Mouse (Mus musculus): ENCODE results near the gene Sult1a1. TPM values are rescaled to one million over a fixed set of nuclear protein-coding genes. Genes with fewer than 3 reads are reported as not detected.

Gene Sult1a1
- total RNA-seq, 2 experiments from 2014 or later = 10.8 to 13.6 TPM

DNA sequence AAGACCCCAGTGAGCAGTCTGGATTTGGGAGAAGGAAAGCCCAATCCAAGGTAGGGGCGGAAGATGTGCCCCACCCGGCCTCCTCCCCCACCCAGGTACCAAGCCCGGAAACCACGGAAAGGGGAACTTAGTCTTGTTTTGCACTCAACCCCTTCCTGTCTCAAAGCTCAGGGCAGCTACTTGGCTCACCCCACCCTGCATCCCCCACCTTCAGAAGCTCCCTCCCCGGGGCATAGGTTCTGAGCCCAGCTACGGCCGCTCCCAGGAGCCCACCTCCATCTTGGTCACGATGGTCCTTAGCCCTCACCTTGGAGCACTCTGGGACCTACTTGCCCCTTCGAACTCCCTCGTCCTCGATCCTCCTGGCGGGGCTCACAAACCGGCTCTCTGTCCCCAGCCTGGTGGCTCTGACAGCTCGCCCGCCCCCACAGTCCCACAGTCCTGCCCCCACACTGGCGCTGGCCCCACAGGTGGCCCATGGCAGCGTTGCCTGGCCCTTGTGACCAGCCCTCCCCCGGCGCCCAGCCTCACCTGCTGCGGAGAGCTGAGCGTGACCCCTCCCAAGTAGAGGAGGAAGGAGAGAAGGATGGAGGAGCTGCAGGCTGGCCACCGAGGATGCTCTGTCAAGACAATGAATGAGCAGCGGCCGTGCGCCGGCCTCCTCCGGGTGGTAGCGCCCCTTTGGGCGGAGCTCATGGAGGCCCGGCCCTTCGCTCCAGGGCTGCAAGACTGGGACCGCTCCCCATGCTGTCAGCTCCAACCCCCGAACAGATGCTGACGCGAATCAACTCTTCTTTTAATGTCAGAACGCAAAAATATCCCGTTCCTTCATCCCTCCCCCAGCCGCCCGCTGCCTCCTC is 28.1 kb upstream of the Sult1a1 start:
- DNase-seq (ENCODE audit: extremely low spot score in 1 of 2, low spot score in 2 of 2) = peak; percentile 89 to 91
- Histone ChIP-seq H3K4me3 (peak overlapping the region; percentile 58), H3K27ac (peak overlapping the region; percentile 90)
- intact Hi-C loops (cut with DNase I) = loop anchor here (5.0 kb wide), 4 partner anchors 38 to 93 kb away; partner anchors contain the start of genes Fam57b and Ypel3
- TF ChIP-seq CTCF (IDR thresholded peaks at IDR 0.05) = 0 out of 2 replicates have a peak, but pooled peaks have one; percentile 3

DNA sequence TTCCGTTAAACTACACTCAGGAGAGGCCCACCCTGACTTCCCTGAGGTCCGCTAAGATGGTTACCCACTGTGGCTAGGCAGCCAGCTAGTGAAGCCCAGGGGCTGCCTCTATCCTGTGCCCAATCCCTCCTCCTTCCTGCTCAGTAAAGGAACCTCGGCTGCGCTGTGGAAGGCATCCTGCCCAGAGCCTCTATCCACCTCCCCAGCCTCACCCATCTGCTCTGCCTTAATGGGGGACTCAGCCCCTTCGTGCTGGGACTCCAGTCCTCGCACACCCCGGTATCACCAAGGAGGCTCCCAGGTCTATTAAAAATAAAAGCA is 27.5 kb upstream of the Sult1a1 start:
- intact Hi-C loops (cut with DNase I) = loop anchor here (5.0 kb wide), 4 partner anchors 39 to 94 kb away; partner anchors contain the start of genes Fam57b and Ypel3
- TF ChIP-seq CTCF (IDR thresholded peaks at IDR 0.05) = no peak
- Histone ChIP-seq H3K4me3 (peak overlapping the region; percentile 58), H3K27ac (peak overlapping the region; percentile 90)
- DNase-seq (ENCODE audit: extremely low spot score in 1 of 2, low spot score in 2 of 2) = no peak

DNA sequence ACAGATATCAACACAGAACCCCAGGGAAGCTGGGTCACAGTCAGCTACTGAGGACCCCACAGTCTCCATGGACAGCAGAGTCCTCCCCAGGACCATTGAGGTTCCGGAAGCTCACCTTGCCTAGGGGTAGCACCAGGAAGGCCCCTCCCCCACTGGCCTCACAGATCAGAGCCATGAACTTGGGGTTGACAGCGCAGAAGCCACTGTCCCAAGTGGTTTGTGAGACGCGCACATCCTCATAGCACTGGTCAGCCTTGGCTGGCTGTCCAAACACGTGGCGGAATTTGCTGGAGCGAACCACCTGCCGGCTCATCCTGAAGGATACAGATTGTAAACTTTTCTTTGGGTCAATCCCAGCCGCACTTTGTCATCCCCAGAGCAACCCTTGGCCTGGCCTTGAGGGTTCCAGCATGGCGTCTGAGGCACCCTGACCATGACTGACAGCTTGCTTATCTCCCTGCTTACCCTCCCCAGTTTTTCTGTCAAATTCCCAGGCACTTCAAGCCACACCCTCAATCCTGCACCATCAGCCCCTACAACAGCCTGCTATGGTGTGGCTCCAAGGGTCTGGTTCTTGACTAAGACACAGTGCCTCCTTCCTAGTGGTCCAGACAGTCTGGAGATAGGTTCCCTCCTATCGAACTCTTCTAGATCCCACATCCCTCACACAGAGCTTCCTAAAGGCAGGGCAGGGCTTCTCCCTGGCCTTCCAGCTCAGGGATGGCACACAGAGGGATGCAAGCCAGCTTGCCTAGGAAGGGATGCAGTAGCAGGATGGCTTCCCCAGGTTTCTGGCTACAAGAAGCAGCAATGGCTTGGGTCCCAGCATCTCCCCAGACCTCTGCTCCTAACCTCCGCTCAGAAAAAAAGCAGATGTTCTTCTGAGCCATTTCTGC is 26.9 kb upstream of the Sult1a1 start:
- DNase-seq (ENCODE audit: extremely low spot score in 1 of 2, low spot score in 2 of 2) = no peak
- intact Hi-C loops (cut with DNase I) = loop anchor here (5.0 kb wide), 4 partner anchors 39 to 94 kb away; partner anchors contain the start of genes Fam57b and Ypel3
- H3K27ac ChIP-seq = peak overlapping the region; percentile 90
- peak overlapping the region; percentile 58 for H3K4me3 ChIP-seq
- TF ChIP-seq CTCF (IDR thresholded peaks at IDR 0.05) = no peak

DNA sequence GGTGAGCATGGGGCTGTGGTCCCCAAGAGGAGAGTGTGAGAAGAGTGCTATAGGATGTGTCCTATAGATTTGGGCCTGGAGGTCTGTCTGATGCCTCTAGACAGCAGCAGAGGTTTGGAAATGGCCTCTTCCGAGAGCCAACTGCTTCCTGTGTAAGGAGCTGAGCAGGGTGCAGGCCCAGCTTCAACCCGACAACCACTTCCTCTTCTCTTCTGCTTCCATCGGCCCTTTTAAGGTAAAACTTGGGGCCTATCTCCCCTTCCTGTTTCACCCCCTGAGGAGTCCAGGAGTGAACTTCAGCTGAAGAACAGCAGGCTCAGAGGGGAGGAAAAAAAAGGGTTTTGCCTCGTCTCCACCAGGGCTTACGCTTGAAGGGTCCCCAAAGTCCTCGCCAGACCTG is 26.1 kb upstream of the Sult1a1 start:
- Histone ChIP-seq H3K27ac (peak overlapping the region; percentile 90), H3K4me3 (peak overlapping the region; percentile 58)
- DNase-seq (ENCODE audit: extremely low spot score in 1 of 2, low spot score in 2 of 2) = no peak
- intact Hi-C loops (cut with DNase I) = loop anchor here (5.0 kb wide), 4 partner anchors 40 to 95 kb away; partner anchors contain the start of genes Fam57b and Ypel3
- TF ChIP-seq CTCF (IDR thresholded peaks at IDR 0.05) = no peak

DNA sequence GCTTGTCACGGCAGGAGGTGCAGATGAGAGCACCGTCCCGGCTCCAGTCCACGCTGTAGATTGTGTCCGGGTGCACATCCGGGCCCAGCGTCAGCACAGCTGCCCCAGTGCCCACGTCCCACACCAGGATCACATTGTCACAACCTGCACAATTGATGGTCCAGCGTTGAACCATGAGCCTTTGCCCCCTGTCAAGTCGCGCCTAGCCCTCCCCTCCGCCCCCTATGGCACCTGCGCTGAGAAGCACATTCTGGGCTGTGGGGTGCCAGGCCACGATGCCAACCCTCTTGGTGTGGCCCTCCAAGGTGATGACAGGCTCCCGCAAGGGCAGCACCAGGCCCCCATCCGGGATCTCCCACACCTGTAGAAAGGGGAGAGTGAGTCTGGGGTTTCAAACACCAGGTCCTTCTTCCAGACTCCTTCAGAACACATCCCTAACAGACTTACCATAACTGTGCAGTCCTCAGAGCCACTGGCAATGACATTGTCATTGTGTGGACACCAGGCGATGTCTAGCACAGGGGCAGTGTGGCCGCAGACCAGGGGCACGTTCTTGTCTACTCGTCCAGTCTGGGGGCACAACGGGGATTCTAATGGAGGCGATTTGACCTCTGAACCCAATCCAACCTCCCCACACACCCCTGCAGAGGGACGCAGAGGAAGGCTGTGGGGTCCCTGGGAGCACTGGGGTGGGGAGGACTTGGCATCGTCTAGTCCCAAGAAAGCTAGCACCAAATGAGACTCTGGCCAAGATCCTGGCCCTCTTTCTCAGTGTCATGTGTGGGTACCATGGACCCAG is 25.5 kb upstream of the Sult1a1 start:
- DNase-seq (ENCODE audit: extremely low spot score in 1 of 2, low spot score in 2 of 2) = no peak
- intact Hi-C loops (cut with DNase I) = loop anchor here (5.0 kb wide), 4 partner anchors 41 to 96 kb away; partner anchors contain the start of genes Fam57b and Ypel3
- Histone ChIP-seq H3K27ac (peak overlapping the region; percentile 62), H3K4me3 (peak overlapping the region; percentile 58)
- TF ChIP-seq CTCF (IDR thresholded peaks at IDR 0.05) = no peak

DNA sequence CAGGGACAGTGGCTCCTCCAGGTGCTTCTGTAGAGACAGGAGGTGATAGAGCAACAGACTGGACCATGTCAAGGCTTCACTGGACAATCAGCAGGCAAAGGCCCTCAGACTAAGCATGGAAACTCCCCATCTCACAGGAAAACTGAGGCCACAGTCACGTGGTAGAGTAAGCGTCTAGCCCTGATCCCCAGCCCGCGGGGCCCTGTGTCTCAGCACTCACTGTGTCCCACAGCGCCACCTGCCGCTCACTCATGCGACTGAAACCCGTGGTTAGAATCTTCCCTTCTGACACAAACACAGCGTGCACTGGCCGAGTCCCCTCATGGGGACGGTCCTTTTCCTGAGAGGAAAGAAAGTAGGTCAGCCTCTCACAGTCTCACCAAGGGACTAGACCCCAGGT is 24.8 kb upstream of the Sult1a1 start:
- peak overlapping the region; percentile 62 for H3K27ac ChIP-seq

DNA sequence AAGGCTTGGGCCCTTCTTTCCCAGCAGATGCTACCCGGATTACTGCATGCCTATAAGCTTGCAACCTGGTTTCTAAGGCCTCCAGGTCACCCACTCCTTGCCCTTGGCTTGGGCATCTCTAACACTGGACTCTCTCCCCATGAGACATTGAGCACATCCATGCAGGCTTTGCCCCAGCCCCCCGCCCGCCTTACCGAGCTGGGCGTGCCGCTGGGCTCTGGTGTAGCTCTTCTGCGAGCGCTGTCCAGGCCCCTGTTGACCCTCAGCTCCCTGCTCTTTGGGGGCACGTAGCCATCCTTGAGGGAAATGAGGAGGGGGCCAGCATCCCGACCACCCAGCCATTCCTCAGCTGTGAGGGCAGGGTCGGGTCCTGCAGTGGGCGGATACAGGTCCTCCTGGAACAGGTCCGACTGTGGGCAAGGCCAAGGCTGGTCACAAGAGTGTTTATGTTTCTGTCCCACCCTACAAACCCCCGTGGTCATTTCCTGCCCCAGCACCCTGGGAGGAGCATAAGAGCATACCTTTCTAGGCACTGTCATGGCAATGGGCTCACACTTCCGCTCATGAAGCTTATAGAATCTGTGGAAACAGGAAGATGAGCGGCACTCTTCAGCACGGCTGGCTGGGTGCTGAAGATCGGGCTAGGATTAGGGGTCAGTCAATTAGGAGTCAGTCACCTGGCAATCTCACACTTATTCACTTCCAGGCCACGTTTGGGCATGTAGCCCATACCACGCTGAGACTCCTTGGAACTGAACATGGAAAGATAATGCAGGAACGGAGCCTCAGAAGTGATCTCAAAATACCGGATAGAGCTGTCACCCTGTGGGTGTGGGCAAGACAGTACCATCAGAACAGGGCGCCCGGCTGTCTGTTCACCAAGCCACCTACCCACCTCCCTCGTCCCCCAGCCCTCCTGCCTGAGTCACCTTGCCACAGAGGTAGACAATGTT is 24.1 kb upstream of the Sult1a1 start:
- peak overlapping the region; percentile 12; the same call in 1 of the 2 replicates for H3K27ac ChIP-seq
- DNase-seq (ENCODE audit: extremely low spot score in 1 of 2, low spot score in 2 of 2) = no peak
- H3K4me3 ChIP-seq = peak overlapping the region; percentile 58
- TF ChIP-seq CTCF (IDR thresholded peaks at IDR 0.05) = no peak
- intact Hi-C loops (cut with DNase I) = loop anchor here (5.0 kb wide), 4 partner anchors 42 to 97 kb away; partner anchors contain the start of genes Fam57b and Ypel3

More for the DNA sequence above, 24.8 kb upstream of the Sult1a1 start:
- DNase-seq (ENCODE audit: extremely low spot score in 1 of 2, low spot score in 2 of 2) = peak; percentile 90 to 94
- peak; percentile 93 for TF ChIP-seq CTCF (IDR thresholded peaks at IDR 0.05)
- intact Hi-C loops (cut with DNase I) = loop anchor here (5.0 kb wide), 4 partner anchors 41 to 96 kb away; partner anchors contain the start of genes Fam57b and Ypel3
- H3K4me3 ChIP-seq = peak overlapping the region; percentile 58

DNA sequence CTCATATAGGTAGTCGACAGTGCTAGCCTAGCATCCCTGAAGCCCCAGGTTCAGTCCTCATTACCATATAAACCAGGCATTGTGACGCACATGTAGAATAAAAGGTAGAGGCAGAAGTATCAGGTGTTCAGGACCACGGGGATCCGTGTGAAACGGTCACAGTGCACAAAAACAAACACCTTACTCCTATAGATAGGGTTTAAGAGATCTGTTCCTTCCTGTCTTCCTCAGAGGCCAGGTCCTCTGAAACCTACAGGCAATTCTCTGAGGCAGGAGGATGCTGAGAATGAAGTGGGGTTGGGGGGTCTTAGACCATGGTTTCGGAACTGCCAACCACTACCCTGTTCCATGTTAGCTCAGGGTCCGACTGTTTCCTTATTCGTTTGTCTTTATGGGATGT is 21.6 kb upstream of the Sult1a1 start:
- TF ChIP-seq CTCF (IDR thresholded peaks at IDR 0.05) = no peak
- intact Hi-C loops (cut with DNase I) = no loop called here
- Histone ChIP-seq H3K4me3 (no peak overlapping the region), H3K27ac (no peak overlapping the region)
- DNase-seq (ENCODE audit: extremely low spot score in 1 of 2, low spot score in 2 of 2) = no peak

DNA sequence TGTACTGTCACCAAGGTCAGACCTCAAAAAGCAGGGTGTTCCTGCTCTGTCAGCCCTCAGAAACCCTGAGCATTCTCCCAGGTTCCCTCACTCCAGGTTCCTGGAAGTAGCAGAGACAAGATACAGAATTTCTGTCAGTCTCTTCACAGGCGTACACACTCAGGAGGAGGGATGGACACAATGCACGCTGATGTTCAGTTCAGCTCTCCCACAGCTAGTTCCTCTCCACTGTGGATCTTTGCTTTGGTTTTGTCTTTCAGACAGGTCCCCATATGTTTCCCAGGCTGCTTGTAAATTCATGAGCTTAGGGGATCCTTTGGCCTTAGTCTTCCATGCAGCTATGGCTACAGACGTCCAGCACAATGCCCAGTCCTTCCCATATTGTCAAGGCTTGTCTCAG is 20.7 kb upstream of the Sult1a1 start:
- intact Hi-C loops (cut with DNase I) = no loop called here
- H3K4me3 ChIP-seq = peak overlapping the region; percentile 74
- no peak for TF ChIP-seq CTCF (IDR thresholded peaks at IDR 0.05)
- no peak for DNase-seq (ENCODE audit: extremely low spot score in 1 of 2, low spot score in 2 of 2)
- no peak overlapping the region; the same call in 1 of the 2 replicates for H3K27ac ChIP-seq

DNA sequence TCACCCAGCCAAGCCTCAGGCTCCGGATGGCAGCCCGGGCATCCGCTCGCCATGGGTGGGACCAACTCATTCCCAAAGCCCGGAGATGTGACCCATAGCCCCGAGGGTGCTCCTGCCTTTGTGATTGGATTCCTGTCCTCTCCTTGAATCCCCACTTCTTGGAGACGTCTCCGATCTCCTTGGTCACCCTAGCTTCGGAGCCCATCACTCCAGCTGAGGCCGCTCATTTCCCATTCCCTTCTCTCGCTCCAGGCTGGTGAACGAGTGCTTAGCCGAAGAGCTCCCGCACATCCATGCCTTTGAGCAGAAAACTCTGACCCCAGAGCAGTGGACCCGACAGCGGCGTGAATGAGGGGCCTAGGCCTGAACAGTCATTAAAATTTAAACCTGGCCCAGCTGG is 20.1 kb upstream of the Sult1a1 start:
- Histone ChIP-seq H3K4me3 (peak overlapping the region; percentile 74), H3K27ac (peak overlapping the region; percentile 73)
- no peak for DNase-seq (ENCODE audit: extremely low spot score in 1 of 2, low spot score in 2 of 2)
- no peak for TF ChIP-seq CTCF (IDR thresholded peaks at IDR 0.05)
- intact Hi-C loops (cut with DNase I) = no loop called here
